Mouse (Mus musculus) MEL (cell line): ENCODE data around the gene Palm3. TPM values are rescaled to one million over a fixed set of nuclear protein-coding genes. Genes with fewer than 3 reads are reported as not detected.

ENCODE experiments used
- DNase-seq: peaks from one replicate; pipeline ENCODE4 v3.0.0; 2011; ENCODE audit warnings: low read depth, low spot score
- H3K27ac ChIP-seq: 2 replicates; pipeline ENCODE4 v1.5.1; 2012; ENCODE audit warnings: low read depth, mild to moderate bottlenecking, control low read depth, low read length, moderate library complexity; ENCODE audit not compliant: control insufficient read depth
- H3K27me3 ChIP-seq, 2 experiments: fragments of 150-350 bp in 1 of 2; sonication (generic) in 1 of 2; 2 replicates each; pipeline ENCODE4 v1.6.1; 2012; ENCODE audit warnings: low read length in 2 of 2, mild to moderate bottlenecking in 2 of 2, improper control_type of control experiment in 1 of 2, moderate library complexity in 1 of 2; ENCODE audit not compliant: insufficient read depth in 2 of 2, control insufficient read depth in 1 of 2
- H3K36me3 ChIP-seq, 2 experiments: 2 replicates each; pipeline ENCODE4 v1.6.1; 2012 to 2014; ENCODE audit warnings: low read length in 2 of 2, improper control_type of control experiment in 1 of 2, inconsistent platforms in 1 of 2, mild to moderate bottlenecking in 1 of 2; ENCODE audit not compliant: insufficient read depth in 2 of 2, control insufficient read depth in 1 of 2
- H3K4me1 ChIP-seq, 2 experiments: fragments of 150-350 bp in 1 of 2; sonication (generic) in 1 of 2; 2 replicates each; pipeline ENCODE4 v1.6.1; 2012; ENCODE audit warnings: low read length in 2 of 2, improper control_type of control experiment in 1 of 2, mild to moderate bottlenecking in 1 of 2; ENCODE audit not compliant: insufficient read depth in 2 of 2, control insufficient read depth in 1 of 2
- H3K4me3 ChIP-seq, 2 experiments: fragments of 150-350 bp in 1 of 2; sonication (generic) in 1 of 2; 2 replicates each; pipeline ENCODE4 v1.5.1; 2012; ENCODE audit warnings: low read depth in 2 of 2, low read length in 2 of 2, mild to moderate bottlenecking in 2 of 2, moderate library complexity in 2 of 2, control low read depth in 1 of 2, improper control_type of control experiment in 1 of 2; ENCODE audit not compliant: control insufficient read depth in 1 of 2, insufficient read depth in 1 of 2
- H3K79me2 ChIP-seq: 2 replicates; pipeline ENCODE4 v1.6.1; 2012; ENCODE audit warnings: mild to moderate bottlenecking, low read length, moderate library complexity; ENCODE audit not compliant: control insufficient read depth, poor library complexity, insufficient read depth
- H3K9ac ChIP-seq: 2 replicates; pipeline ENCODE4 v1.6.1; 2012; ENCODE audit warnings: low read depth, mild to moderate bottlenecking, control low read depth, low read length, moderate library complexity; ENCODE audit not compliant: control insufficient read depth, poor library complexity, severe bottlenecking
- H3K9me3 ChIP-seq: fragments of 150-350 bp; sonication (generic); replicated peaks from 2 replicates; pipeline ENCODE4 v1.6.1; 2012; ENCODE audit warnings: mild to moderate bottlenecking, low read length, improper control_type of control experiment, moderate library complexity; ENCODE audit not compliant: insufficient read depth
- BHLHE40 ChIP-seq: IDR thresholded peaks from 2 replicates; pipeline ENCODE4 v1.6.1; 2012; ENCODE audit warnings: low read depth, mild to moderate bottlenecking, inconsistent platforms, low read length, improper control_type of control experiment, borderline replicate concordance
- CHD2 ChIP-seq: IDR thresholded peaks from 2 replicates; pipeline ENCODE4 v1.6.1; 2011; ENCODE audit warnings: low read length, improper control_type of control experiment
- E2F4 ChIP-seq: IDR thresholded peaks from 2 replicates; pipeline ENCODE4 v1.6.1; 2011; ENCODE audit warnings: low read depth, low read length, improper control_type of control experiment, borderline replicate concordance
- ELF1 ChIP-seq: IDR thresholded peaks from 2 replicates; pipeline ENCODE4 v1.6.1; 2014; ENCODE audit warnings: low read depth, mild to moderate bottlenecking, inconsistent platforms, low read length, improper control_type of control experiment, moderate library complexity
- EP300 ChIP-seq, 2 experiments: IDR thresholded peaks; 2 replicates each; pipeline ENCODE4 v1.6.1; 2011; ENCODE audit warnings: improper control_type of control experiment in 2 of 2, low read length in 2 of 2, low read depth in 1 of 2, mild to moderate bottlenecking in 1 of 2
- ETS1 ChIP-seq: IDR thresholded peaks from 2 replicates; pipeline ENCODE4 v1.6.1; 2012; ENCODE audit warnings: low read depth, mild to moderate bottlenecking, inconsistent platforms, low read length, improper control_type of control experiment, moderate library complexity
- GATA1 ChIP-seq: IDR thresholded peaks from 2 replicates; pipeline ENCODE4 v1.6.1; 2011; ENCODE audit warnings: low read depth, low read length, improper control_type of control experiment
- HCFC1 ChIP-seq: IDR thresholded peaks from 2 replicates; pipeline ENCODE4 v1.6.1; 2012; ENCODE audit warnings: low read depth, mild to moderate bottlenecking, inconsistent platforms, low read length, improper control_type of control experiment, moderate library complexity
- MAFK ChIP-seq: IDR thresholded peaks from 2 replicates; pipeline ENCODE4 v1.6.1; 2011; ENCODE audit warnings: low read depth, mild to moderate bottlenecking, low read length, improper control_type of control experiment, borderline replicate concordance
- MAX ChIP-seq: IDR thresholded peaks from 2 replicates; pipeline ENCODE4 v1.6.1; 2011; ENCODE audit warnings: low read length, improper control_type of control experiment
- MAZ ChIP-seq: IDR thresholded peaks from 2 replicates; pipeline ENCODE4 v1.6.1; 2012; ENCODE audit warnings: low read depth, mild to moderate bottlenecking, inconsistent platforms, low read length, improper control_type of control experiment
- MEF2A ChIP-seq: IDR thresholded peaks from 2 replicates; pipeline ENCODE4 v1.6.1; 2014; ENCODE audit warnings: low read depth, mild to moderate bottlenecking, inconsistent platforms, low read length, improper control_type of control experiment; ENCODE audit not compliant: poor library complexity, insufficient replicate concordance, severe bottlenecking; ENCODE audit errors: extremely low read depth
- MYB ChIP-seq: IDR thresholded peaks from 2 replicates; pipeline ENCODE4 v1.6.1; 2011; ENCODE audit warnings: mild to moderate bottlenecking, low read depth, low read length, improper control_type of control experiment
- NELFE ChIP-seq: IDR thresholded peaks from 2 replicates; pipeline ENCODE4 v1.6.1; 2011; ENCODE audit warnings: low read depth, low read length, improper control_type of control experiment
- POLR2AphosphoS2 ChIP-seq: IDR thresholded peaks from 2 replicates; pipeline ENCODE4 v1.6.1; 2011; ENCODE audit warnings: low read length, improper control_type of control experiment
- RAD21 ChIP-seq: IDR thresholded peaks from 2 replicates; pipeline ENCODE4 v1.6.1; 2011; ENCODE audit warnings: mild to moderate bottlenecking, low read depth, low read length, improper control_type of control experiment
- SMC3 ChIP-seq: IDR thresholded peaks from 2 replicates; pipeline ENCODE4 v1.6.1; 2011; ENCODE audit warnings: low read depth, low read length, improper control_type of control experiment
- TAL1 ChIP-seq: IDR thresholded peaks from 2 replicates; pipeline ENCODE4 v1.6.1; 2012; ENCODE audit warnings: mild to moderate bottlenecking, inconsistent platforms, low read length, moderate library complexity, mixed read lengths
- USF2 ChIP-seq, 2 experiments: IDR thresholded peaks; 2 replicates each; pipeline ENCODE4 v1.6.1; 2011 to 2012; ENCODE audit warnings: improper control_type of control experiment in 2 of 2, low read length in 2 of 2, borderline replicate concordance in 1 of 2, inconsistent platforms in 1 of 2, low read depth in 1 of 2, mild to moderate bottlenecking in 1 of 2; ENCODE audit not compliant: insufficient read depth in 1 of 2
- ZC3H11A ChIP-seq: IDR thresholded peaks from 2 replicates; pipeline ENCODE4 v1.6.1; 2012; ENCODE audit warnings: low read depth, mild to moderate bottlenecking, inconsistent platforms, low read length, improper control_type of control experiment
- ZKSCAN1 ChIP-seq: IDR thresholded peaks from 2 replicates; pipeline ENCODE4 v1.6.1; 2012; ENCODE audit warnings: low read depth, mild to moderate bottlenecking, inconsistent platforms, low read length, improper control_type of control experiment, moderate library complexity
- ZMIZ1 ChIP-seq: IDR thresholded peaks from 2 replicates; pipeline ENCODE4 v1.6.1; 2012; ENCODE audit warnings: low read depth, mild to moderate bottlenecking, inconsistent platforms, low read length, improper control_type of control experiment, moderate library complexity
- polyA plus RNA-seq, 2 experiments: library from polyadenylated mRNA; stranded (reverse) in 1 of 2; unstranded in 1 of 2; fragments of >175 nt in 1 of 2; fragments of >200 nt in 1 of 2; gene quantifications; 2 replicates each; pipeline versions ENCODE4 v1.2.1 to v1.2.4; 2012; ENCODE audit warnings: low replicate concordance in 2 of 2, low read depth in 1 of 2; ENCODE audit not compliant: insufficient read length in 2 of 2, insufficient read depth in 1 of 2, missing spikeins in 1 of 2
- total RNA-seq: library from RNA; depleted of rRNA; stranded (reverse); fragments of 300-350 nt; gene quantifications from 2 replicates; pipeline ENCODE4 v1.2.3, GENCODE M21; 2012

Gene Palm3
- total and polyA plus RNA-seq, 3 experiments = 0.65 to 3.6 TPM; not detected in 1

DNA sequence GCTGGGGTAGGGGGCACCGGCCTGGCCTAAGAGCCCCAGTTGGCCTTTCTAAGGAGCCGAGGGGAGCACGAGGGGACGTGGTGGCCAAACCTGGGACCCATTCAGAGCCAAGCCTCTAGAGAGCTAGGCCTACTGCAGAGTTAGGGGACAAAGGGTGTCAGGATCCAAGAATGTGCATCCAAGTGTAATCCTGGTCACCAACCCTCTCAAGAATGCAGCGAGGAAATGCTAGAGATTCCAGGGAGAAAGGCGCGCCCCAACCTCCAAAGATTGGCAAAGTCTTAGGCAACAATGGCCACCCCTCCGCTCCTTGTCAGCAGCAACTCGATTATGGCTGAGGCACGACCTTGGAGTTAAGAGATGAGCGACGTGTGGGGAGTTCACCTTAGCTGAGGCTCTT is 298 bp downstream of the Palm3 start:
- no peaks in the 10 kb centered on the region for H3K27me3 ChIP-seq
- H3K9ac ChIP-seq = no peak overlapping the region

DNA sequence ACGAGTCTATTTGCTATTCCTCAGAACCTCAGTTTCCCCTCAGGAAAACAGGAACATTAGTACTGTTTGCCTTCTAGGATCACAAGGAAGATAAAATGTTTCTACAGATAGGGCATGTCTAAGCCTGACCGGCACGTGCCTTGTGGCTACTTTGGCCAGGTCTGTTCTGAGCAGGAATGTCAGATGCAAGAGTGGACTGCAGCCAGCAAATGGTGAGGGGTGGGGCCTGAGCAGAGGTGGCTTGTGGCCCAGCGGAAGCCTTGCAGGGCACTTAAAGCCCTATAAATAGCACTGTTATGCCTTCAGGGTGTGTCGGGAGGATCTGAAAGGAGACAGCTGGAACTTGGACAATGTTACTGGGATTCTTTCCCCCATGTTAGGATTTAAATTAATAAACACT is 1.8 kb downstream of the Palm3 start:
- Histone ChIP-seq H3K4me1 (peaks cover 2 to 15% of the 10 kb centered on the region in 2 experiments; a peak in 1 of 4 replicates), H3K4me3 (no peak overlapping the region), H3K9me3 (no peaks in the 10 kb centered on the region), H3K36me3 (no peaks in the 10 kb centered on the region; a peak in 1 of 4 replicates), H3K9ac (no peak overlapping the region), H3K27ac (no peak overlapping the region)
- DNase-seq = no peak
- TF ChIP-seq MEF2A (no peak), RAD21 (no peak), BHLHE40 (no peak), E2F4 (no peak), EP300 (IDR thresholded peaks at IDR 0.05; ENCODE audit: low read depth in 1 of 2, low read length in 2 of 2) (no peak), TAL1 (no peak), ZC3H11A (no peak), NELFE (no peak)
- TF ChIP-seq, all 39 proteins: peak for 0
- Histone ChIP-seq H3K79me2 (no peaks in the 10 kb centered on the region), H3K27me3 (no peaks in the 10 kb centered on the region)

More for the DNA sequence above, 298 bp downstream of the Palm3 start:
- H3K4me1 ChIP-seq = peaks cover 2 to 15% of the 10 kb centered on the region in 2 experiments; a peak in 1 of 4 replicates
- H3K79me2 ChIP-seq = no peaks in the 10 kb centered on the region
- no peaks in the 10 kb centered on the region; a peak in 1 of 4 replicates for H3K36me3 ChIP-seq
- DNase-seq = no peak
- H3K9me3 ChIP-seq = no peaks in the 10 kb centered on the region
- no peak overlapping the region for H3K4me3 ChIP-seq
- no peak overlapping the region for H3K27ac ChIP-seq
- TF ChIP-seq MAFK = no peak
- no peak for TF ChIP-seq POLR2AphosphoS2
- no peak for TF ChIP-seq MYB
- no peak for TF ChIP-seq CHD2

DNA sequence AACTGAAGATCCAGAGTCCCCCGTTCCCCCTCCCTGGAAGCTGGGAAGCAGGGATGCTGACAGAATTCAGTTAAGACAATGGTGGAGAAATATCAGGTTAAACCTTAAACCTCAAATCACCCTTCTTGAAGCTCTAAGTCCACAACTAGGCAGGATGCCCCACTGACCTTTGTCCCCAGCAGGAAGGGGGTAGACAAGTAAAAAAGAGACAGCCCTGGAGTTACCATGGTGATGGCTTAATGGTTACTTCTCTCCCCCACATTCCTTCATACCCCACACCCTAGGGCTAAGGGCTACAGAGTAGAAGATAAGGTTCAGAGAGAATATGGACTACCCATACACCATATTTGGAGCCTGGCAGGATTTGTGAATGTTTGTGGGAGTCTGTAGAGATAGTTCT is 2.4 kb downstream of the Palm3 start:
- no peak for TF ChIP-seq ZMIZ1
- no peak for TF ChIP-seq ZKSCAN1
- TF ChIP-seq NELFE = no peak
- no peak for TF ChIP-seq MAZ
- no peak for TF ChIP-seq POLR2AphosphoS2
- no peak for TF ChIP-seq USF2 (IDR thresholded peaks at IDR 0.05; ENCODE audit: borderline replicate concordance in 1 of 2, insufficient read depth in 1 of 2, low read depth in 1 of 2, low read length in 2 of 2)
- no peak for TF ChIP-seq ZC3H11A
- TF ChIP-seq ETS1 = no peak
- TF ChIP-seq GATA1 = no peak
- no peak for TF ChIP-seq MEF2A
- no peak for TF ChIP-seq HCFC1
- no peak for TF ChIP-seq SMC3
- no peak for TF ChIP-seq ELF1
- no peak for TF ChIP-seq MAX
- no peak for TF ChIP-seq EP300 (IDR thresholded peaks at IDR 0.05; ENCODE audit: low read depth in 1 of 2, low read length in 2 of 2)

More for the DNA sequence above, 2.4 kb downstream of the Palm3 start:
- H3K27me3 ChIP-seq = no peaks in the 10 kb centered on the region
- no peak overlapping the region for H3K27ac ChIP-seq
- H3K36me3 ChIP-seq = no peaks in the 10 kb centered on the region; a peak in 1 of 4 replicates
- H3K9ac ChIP-seq = no peak overlapping the region
- H3K9me3 ChIP-seq = no peaks in the 10 kb centered on the region
- peaks cover 2 to 15% of the 10 kb centered on the region in 2 experiments; a peak in 1 of 4 replicates for H3K4me1 ChIP-seq
- H3K4me3 ChIP-seq = no peak overlapping the region
- DNase-seq = no peak
- no peaks in the 10 kb centered on the region for H3K79me2 ChIP-seq
